Mouse (Mus musculus): ENCODE measurements around the gene Olfr704. TPM values are rescaled to one million over a fixed set of nuclear protein-coding genes. Genes with fewer than 3 reads are reported as not detected.
"Not testable (repeated sequence)": the region's sequence is repeated elsewhere in the genome, so short reads cannot be mapped to it uniquely, and the experiment has no call there.

Gene Olfr704
- not detected in 2 replicates for polyA plus RNA-seq (2015; fragmentation: Nextera tagmentation; extraction: Ambion mirVana)

DNA sequence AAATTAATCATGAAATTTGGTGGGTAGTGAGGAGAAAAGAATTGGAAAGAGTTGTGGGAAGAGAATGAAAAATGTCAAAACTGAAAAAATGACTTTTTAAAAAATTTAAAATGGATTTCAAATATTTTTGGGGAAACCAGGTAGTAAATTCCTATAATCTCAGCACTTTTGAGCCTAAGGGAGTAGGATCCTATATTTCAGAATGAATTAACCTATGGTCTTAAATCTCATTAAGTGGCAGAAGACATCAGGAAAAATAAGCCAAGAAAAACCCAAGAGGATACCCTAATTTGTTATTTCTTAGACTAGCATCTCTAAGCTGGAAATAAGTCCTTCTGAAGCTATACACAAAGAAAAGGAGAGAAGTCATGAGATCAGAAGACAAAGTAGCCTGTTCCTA lies at the start of gene Olfr704:
Olfr704 (plus strand) TSS at position 301 of the 400 bp plus-strand sequence.
- Histone ChIP-seq H3K9ac (no peak within 1 kb of the TSS), H3K4me2 (no peak within 1 kb of the TSS), H3K4me1 (no peaks in the 10 kb centered on the region), H3K36me3 (ENCODE audit: poor library complexity, severe bottlenecking) (no peaks in the 10 kb centered on the region), H3K27ac (no peak within 1 kb of the TSS), H3K4me3 (no peak within 1 kb of the TSS), H3K27me3 (no peaks in the 10 kb centered on the region), H3K9me3 (replicated peaks) (no peaks in the 10 kb centered on the region)
- no peak for ATAC-seq

DNA sequence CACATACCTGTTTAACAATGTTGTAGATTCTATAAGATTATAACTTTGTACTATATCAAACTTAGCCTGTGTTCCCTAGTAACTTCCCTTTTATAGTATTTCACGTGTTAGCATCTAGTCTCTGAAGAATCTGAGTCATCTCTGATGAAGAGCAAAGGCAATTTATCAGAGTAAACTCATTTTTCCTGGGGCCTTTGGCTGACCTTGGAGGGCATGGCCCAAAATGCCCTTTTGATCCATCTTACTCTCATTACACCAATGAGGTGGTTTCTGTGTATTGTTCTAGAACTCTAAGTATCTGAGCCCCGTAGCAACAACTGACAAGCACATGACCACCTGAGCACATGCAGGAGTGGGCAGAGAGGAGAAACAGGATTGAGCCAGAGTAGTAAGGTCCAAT lies 49.2 kb upstream of the Olfr704 start, which contains the start of gene Olfr701:
Olfr701 (plus strand) TSS at position 301 of the 400 bp plus-strand sequence.
- WGBS, result 69% methylated on average over 2 of the region's 2 CpGs
- Histone ChIP-seq H3K27me3 (no peaks in the 10 kb centered on the region), H3K36me3 (ENCODE audit: poor library complexity, severe bottlenecking) (no peaks in the 10 kb centered on the region), H3K4me1 (no peaks in the 10 kb centered on the region), H3K4me2 (no peak within 1 kb of the TSS), H3K9me3 (replicated peaks) (no peaks in the 10 kb centered on the region), H3K27ac (no peak within 1 kb of the TSS), H3K4me3 (no peak within 1 kb of the TSS), H3K9ac (no peak within 1 kb of the TSS)
- ATAC-seq, result no peak

DNA sequence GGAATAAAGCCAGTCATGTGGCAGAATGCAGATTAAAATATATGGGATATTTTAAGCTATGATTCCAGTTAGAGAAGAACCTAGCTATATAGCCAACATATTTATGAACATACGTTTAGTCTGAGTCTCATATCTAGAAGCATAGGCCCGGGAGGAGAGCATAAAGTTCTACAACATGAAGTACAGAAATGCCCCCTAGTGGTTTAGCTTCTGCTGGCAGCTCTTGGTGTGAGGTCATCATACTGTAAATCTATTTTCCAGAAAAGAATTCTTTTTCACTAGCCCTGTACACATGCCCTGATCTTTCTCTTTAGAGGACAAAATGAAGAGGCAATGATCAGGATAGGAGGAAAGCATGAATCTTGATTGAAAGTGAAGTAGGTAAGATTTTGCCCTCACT lies 47.2 kb upstream of the Olfr704 start:
- H3K27ac ChIP-seq, result no peak overlapping the region
- no peak overlapping the region for H3K4me3 ChIP-seq
- no peaks in the 10 kb centered on the region for H3K4me1 ChIP-seq
- no peak for ATAC-seq
- H3K4me2 ChIP-seq, result no peak overlapping the region
- H3K9me3 ChIP-seq (replicated peaks), result no peaks in the 10 kb centered on the region
- H3K9ac ChIP-seq, result no peak overlapping the region
- no peaks in the 10 kb centered on the region for H3K36me3 ChIP-seq (ENCODE audit: poor library complexity, severe bottlenecking)
- 73% methylated on average over 2 of the region's 2 CpGs for WGBS
- no peaks in the 10 kb centered on the region for H3K27me3 ChIP-seq

DNA sequence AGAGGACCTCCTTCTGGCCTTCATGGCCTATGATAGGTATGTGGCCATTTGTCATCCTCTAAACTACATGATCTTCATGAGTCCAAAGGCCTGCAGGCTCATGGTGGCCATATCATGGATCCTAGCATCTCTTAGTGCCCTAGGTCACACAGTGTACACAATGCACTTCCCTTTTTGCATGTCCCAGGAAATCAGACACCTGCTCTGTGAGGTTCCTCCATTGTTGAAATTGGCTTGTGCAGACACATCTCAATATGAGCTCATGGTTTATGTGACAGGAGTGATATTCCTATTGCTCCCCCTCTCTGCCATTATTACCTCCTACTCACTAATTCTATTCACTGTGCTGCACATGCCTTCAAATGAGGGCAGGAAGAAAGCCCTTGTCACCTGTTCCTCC lies 44.6 kb upstream of the Olfr704 start:
- Histone ChIP-seq H3K4me2 (no peak overlapping the region), H3K9ac (no peak overlapping the region), H3K27me3 (no peaks in the 10 kb centered on the region), H3K27ac (no peak overlapping the region), H3K36me3 (ENCODE audit: poor library complexity, severe bottlenecking) (no peaks in the 10 kb centered on the region), H3K9me3 (replicated peaks) (no peaks in the 10 kb centered on the region), H3K4me1 (no peaks in the 10 kb centered on the region), H3K4me3 (no peak overlapping the region)
- ATAC-seq, result no peak

DNA sequence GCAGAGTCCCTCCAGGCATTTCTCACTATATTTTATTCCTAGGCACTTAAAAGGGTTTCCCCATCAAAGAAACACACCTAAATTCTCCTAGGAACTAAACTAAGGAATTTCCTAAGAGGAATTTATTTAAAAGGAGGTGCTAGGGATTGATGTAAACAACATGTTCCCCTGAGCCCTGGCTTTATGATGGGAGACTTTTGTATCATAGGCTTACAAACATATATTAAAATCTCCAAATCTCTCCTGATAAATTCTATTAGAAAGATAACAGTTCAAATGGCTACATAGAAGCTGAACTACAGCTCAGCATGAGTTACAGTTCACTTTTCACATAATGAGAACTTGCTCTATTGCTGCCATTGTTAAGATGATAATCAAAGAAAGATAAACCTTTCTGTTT lies 29.2 kb upstream of the Olfr704 start, which contains the start of gene Olfr702:
Olfr702 (minus strand) TSS at position 101 of the 400 bp plus-strand sequence.
- H3K4me3 ChIP-seq, result no peak within 1 kb of the TSS
- H3K27me3 ChIP-seq, result no peaks in the 10 kb centered on the region
- H3K27ac ChIP-seq, result no peak within 1 kb of the TSS
- no peaks in the 10 kb centered on the region for H3K36me3 ChIP-seq (ENCODE audit: poor library complexity, severe bottlenecking)
- ATAC-seq, result no peak
- no peak within 1 kb of the TSS for H3K9ac ChIP-seq
- no peak within 1 kb of the TSS for H3K4me2 ChIP-seq
- H3K9me3 ChIP-seq (replicated peaks), result no peaks in the 10 kb centered on the region
- H3K4me1 ChIP-seq, result no peaks in the 10 kb centered on the region

DNA sequence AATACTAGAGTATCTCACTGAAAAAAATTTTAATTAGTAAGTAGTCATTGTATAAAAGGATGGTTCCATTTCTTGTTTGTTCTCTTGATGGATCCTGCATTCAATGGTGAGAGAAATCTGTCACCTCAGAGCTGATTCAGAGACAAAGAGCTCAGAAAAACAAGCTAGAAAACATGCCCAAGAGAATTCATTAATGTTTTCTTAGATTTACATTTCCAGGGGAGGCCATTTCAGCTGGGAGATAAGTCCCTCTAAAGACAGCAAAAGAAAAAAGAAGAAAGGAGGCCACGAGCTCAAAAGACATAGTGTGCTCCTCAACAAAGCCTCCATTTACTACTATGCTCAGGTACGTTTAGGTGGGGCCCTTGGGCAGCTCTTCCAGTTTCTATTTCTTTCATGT lies 19.9 kb upstream of the Olfr704 start, which contains the start of gene Olfr703:
Olfr703 (plus strand) TSS at position 301 of the 400 bp plus-strand sequence.
- H3K4me3 ChIP-seq, result no peak within 1 kb of the TSS
- no peaks in the 10 kb centered on the region for H3K27me3 ChIP-seq
- H3K9me3 ChIP-seq (replicated peaks), result peaks cover 6% of the 10 kb centered on the region; the same call in 1 of the 2 replicates
- H3K36me3 ChIP-seq (ENCODE audit: poor library complexity, severe bottlenecking), result no peaks in the 10 kb centered on the region
- 53% methylated on average over 2 of the region's 2 CpGs for WGBS
- H3K9ac ChIP-seq, result no peak within 1 kb of the TSS
- no peak for ATAC-seq
- H3K27ac ChIP-seq, result no peak within 1 kb of the TSS
- no peaks in the 10 kb centered on the region for H3K4me1 ChIP-seq
- no peak within 1 kb of the TSS for H3K4me2 ChIP-seq

DNA sequence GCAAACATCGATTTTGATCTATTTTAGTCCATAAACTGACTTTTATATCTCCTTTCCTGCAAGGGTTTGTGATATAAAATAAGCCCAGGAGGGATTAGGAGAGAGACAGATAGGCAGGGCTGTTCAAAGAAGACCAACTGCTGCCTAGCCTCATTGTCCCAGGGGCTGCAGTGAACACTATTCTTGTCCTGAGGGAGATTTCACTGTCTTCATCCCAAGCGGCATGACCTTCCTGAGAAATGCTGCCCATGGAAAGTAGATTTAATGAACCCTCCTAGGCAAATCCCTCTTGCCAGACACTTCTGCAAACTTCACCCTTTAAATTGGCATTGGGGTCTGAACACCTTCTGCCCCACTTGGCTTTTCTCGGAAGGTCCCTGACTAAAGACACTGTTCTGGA lies 13.8 kb downstream of the Olfr704 start, which contains the start of gene Olfr705:
Olfr705 (minus strand) TSS at position 101 of the 400 bp plus-strand sequence.
- no peaks in the 10 kb centered on the region for H3K36me3 ChIP-seq (ENCODE audit: poor library complexity, severe bottlenecking)
- ATAC-seq, result no peak
- H3K27me3 ChIP-seq, result no peaks in the 10 kb centered on the region
- no peak within 1 kb of the TSS for H3K4me2 ChIP-seq
- no peak within 1 kb of the TSS for H3K9ac ChIP-seq
- WGBS, result 81% methylated on average over 3 of the region's 3 CpGs
- no peak within 1 kb of the TSS for H3K27ac ChIP-seq
- H3K4me1 ChIP-seq, result no peaks in the 10 kb centered on the region
- no peak within 1 kb of the TSS for H3K4me3 ChIP-seq
- no peaks in the 10 kb centered on the region for H3K9me3 ChIP-seq (replicated peaks)

DNA sequence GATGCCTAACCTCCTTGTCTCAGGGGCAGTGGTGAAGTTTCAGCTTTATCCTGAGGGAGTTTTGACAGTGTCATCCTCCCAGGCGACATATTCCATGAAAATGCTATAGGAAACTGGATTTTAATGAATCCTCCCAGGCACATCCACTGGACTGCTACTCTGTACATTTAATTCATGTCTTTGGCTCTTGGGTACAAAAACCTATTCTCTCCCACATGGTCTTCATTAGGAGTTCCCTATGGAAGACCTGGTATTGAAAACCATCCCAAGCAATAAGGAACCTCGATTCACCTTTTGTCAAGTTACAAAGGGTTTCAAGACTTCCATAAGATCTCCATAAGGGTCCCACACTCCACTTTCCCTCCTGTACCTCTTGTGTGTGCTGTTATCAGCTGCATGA lies 25.1 kb downstream of the Olfr704 start, which contains the start of gene Olfr706:
Olfr706 (minus strand) TSS at position 101 of the 400 bp plus-strand sequence.
- no peak for ATAC-seq
- H3K4me2 ChIP-seq, result no peak within 1 kb of the TSS
- WGBS, result 87% methylated on average over 2 of the region's 2 CpGs
- no peaks in the 10 kb centered on the region for H3K9me3 ChIP-seq (replicated peaks)
- no peak within 1 kb of the TSS for H3K9ac ChIP-seq
- H3K27ac ChIP-seq, result no peak within 1 kb of the TSS
- no peaks in the 10 kb centered on the region for H3K27me3 ChIP-seq
- no peak within 1 kb of the TSS for H3K4me3 ChIP-seq
- H3K36me3 ChIP-seq (ENCODE audit: poor library complexity, severe bottlenecking), result no peaks in the 10 kb centered on the region
- H3K4me1 ChIP-seq, result no peaks in the 10 kb centered on the region

DNA sequence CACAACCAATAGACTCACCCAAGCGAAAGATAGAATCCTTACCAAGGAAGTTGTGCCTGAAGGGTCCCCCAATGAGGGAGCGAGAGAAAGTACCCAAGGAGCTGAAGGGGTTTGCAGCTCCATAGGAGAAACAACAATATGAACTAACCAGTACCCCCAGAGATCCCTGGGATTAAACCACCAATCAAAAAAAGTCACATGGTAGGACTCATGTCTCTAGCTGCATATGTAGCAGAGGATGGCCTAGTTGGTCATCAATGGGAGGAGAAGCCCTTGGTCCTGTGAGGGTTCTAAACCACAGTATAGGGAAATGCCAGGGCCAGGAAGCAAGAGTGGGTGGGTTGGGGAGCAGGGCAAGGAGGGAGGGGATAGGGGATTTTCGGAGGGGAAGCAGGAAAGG lies 38.2 kb downstream of the Olfr704 start, which contains the start of gene Olfr707:
Olfr707 (minus strand) TSS at position 101 of the 400 bp plus-strand sequence.
- not testable (repeated sequence) for H3K4me1 ChIP-seq; ATAC-seq; H3K4me2 ChIP-seq; H3K36me3 ChIP-seq (ENCODE audit: poor library complexity, severe bottlenecking); H3K27ac ChIP-seq; H3K9ac ChIP-seq; H3K27me3 ChIP-seq; H3K9me3 ChIP-seq (replicated peaks); H3K4me3 ChIP-seq
- WGBS, result 88% methylated on average over 3 of the region's 3 CpGs

DNA sequence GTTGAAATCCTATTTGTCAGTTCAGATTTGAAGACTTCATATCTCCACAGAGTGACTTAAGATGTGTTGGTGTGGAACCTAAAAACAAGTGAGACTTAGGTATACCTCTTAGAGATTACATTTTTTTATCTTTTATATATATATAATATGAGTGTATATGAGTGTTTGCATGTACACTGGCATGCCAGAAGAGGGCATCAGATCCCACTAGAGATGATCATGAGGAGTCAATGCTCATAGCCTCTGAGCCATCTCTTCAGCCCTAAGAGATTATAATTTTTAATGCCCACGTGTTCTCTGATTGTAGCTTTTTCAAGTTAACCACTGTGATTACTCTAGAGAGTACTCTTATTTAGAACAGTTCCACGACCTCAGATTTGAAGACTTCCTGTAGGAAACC lies 44.7 kb downstream of the Olfr704 start, which contains the start of gene Olfr1532-ps1:
Olfr1532-ps1 (plus strand) TSS at position 326 of the 400 bp plus-strand sequence.
- no peaks in the 10 kb centered on the region for H3K9me3 ChIP-seq (replicated peaks)
- H3K27me3 ChIP-seq, result no peaks in the 10 kb centered on the region
- no peak within 1 kb of the TSS for H3K4me2 ChIP-seq
- H3K36me3 ChIP-seq (ENCODE audit: poor library complexity, severe bottlenecking), result no peaks in the 10 kb centered on the region
- no peak for ATAC-seq
- H3K27ac ChIP-seq, result no peak within 1 kb of the TSS
- H3K4me3 ChIP-seq, result no peak within 1 kb of the TSS
- H3K9ac ChIP-seq, result no peak within 1 kb of the TSS
- no peaks in the 10 kb centered on the region for H3K4me1 ChIP-seq
- 71% methylated on average over 2 of the region's 2 CpGs for WGBS

Other genes with a start within 250 kb of the Olfr704 start
- not detected in 2 replicates for gene Olfr693, start 182.6 kb upstream of the Olfr704 start, polyA plus RNA-seq (2015; fragmentation: Nextera tagmentation; extraction: Ambion mirVana)
- not detected in 2 replicates for gene Olfr694, start 171.4 kb upstream of the Olfr704 start, polyA plus RNA-seq (2015; fragmentation: Nextera tagmentation; extraction: Ambion mirVana)
- gene Olfr695, start 146.8 kb upstream of the Olfr704 start, polyA plus RNA-seq (2015; fragmentation: Nextera tagmentation; extraction: Ambion mirVana), result not detected in 2 replicates
- not detected in 2 replicates for gene Olfr697, start 120.7 kb upstream of the Olfr704 start, polyA plus RNA-seq (2015; fragmentation: Nextera tagmentation; extraction: Ambion mirVana)
- gene Olfr698, start 107.8 kb upstream of the Olfr704 start, polyA plus RNA-seq (2015; fragmentation: Nextera tagmentation; extraction: Ambion mirVana), result not detected in 2 replicates
- gene Olfr699, start 70.0 kb upstream of the Olfr704 start, polyA plus RNA-seq (2015; fragmentation: Nextera tagmentation; extraction: Ambion mirVana), result not detected in 2 replicates
- not detected in 2 replicates for gene Olfr700, start 54.4 kb upstream of the Olfr704 start, polyA plus RNA-seq (2015; fragmentation: Nextera tagmentation; extraction: Ambion mirVana)
- gene Olfr701, start 49.1 kb upstream of the Olfr704 start, polyA plus RNA-seq (2015; fragmentation: Nextera tagmentation; extraction: Ambion mirVana), result not detected in 2 replicates
- gene Olfr702, start 29.3 kb upstream of the Olfr704 start, polyA plus RNA-seq (2015; fragmentation: Nextera tagmentation; extraction: Ambion mirVana), result not detected in 2 replicates
- not detected in 2 replicates for gene Olfr703, start 19.8 kb upstream of the Olfr704 start, polyA plus RNA-seq (2015; fragmentation: Nextera tagmentation; extraction: Ambion mirVana)
- gene Olfr705, start 13.7 kb downstream of the Olfr704 start, polyA plus RNA-seq (2015; fragmentation: Nextera tagmentation; extraction: Ambion mirVana), result not detected in 2 replicates
- gene Olfr706, start 25.0 kb downstream of the Olfr704 start, polyA plus RNA-seq (2015; fragmentation: Nextera tagmentation; extraction: Ambion mirVana), result not detected in 2 replicates
- gene Olfr707, start 38.1 kb downstream of the Olfr704 start, polyA plus RNA-seq (2015; fragmentation: Nextera tagmentation; extraction: Ambion mirVana), result not detected in 2 replicates
- not detected in 2 replicates for gene Olfr1532-ps1, start 44.8 kb downstream of the Olfr704 start, polyA plus RNA-seq (2015; fragmentation: Nextera tagmentation; extraction: Ambion mirVana)
- not detected in 2 replicates for gene Olfr709-ps1, start 69.0 kb downstream of the Olfr704 start, polyA plus RNA-seq (2015; fragmentation: Nextera tagmentation; extraction: Ambion mirVana)
- not detected in 2 replicates for gene Olfr710, start 85.1 kb downstream of the Olfr704 start, polyA plus RNA-seq (2015; fragmentation: Nextera tagmentation; extraction: Ambion mirVana)
- gene Olfr6, start 100.8 kb downstream of the Olfr704 start, polyA plus RNA-seq (2015; fragmentation: Nextera tagmentation; extraction: Ambion mirVana), result not detected in 2 replicates
- gene Olfr711, start 112.3 kb downstream of the Olfr704 start, polyA plus RNA-seq (2015; fragmentation: Nextera tagmentation; extraction: Ambion mirVana), result not detected in 2 replicates
- gene Olfr2, start 142.9 kb downstream of the Olfr704 start, polyA plus RNA-seq (2015; fragmentation: Nextera tagmentation; extraction: Ambion mirVana), result not detected in 2 replicates
- gene Olfr713, start 168.0 kb downstream of the Olfr704 start, polyA plus RNA-seq (2015; fragmentation: Nextera tagmentation; extraction: Ambion mirVana), result not detected in 2 replicates
- gene Olfr714, start 207.8 kb downstream of the Olfr704 start, polyA plus RNA-seq (2015; fragmentation: Nextera tagmentation; extraction: Ambion mirVana), result not detected in 2 replicates
- not detected in 2 replicates for gene Olfr17, start 230.0 kb downstream of the Olfr704 start, polyA plus RNA-seq (2015; fragmentation: Nextera tagmentation; extraction: Ambion mirVana)
- gene Olfr715b, start 247.2 kb downstream of the Olfr704 start, polyA plus RNA-seq (2015; fragmentation: Nextera tagmentation; extraction: Ambion mirVana), result not detected in 2 replicates